Comparison of ENCODE assay signal across 9 mouse cellular contexts in the genomic region with DNA sequence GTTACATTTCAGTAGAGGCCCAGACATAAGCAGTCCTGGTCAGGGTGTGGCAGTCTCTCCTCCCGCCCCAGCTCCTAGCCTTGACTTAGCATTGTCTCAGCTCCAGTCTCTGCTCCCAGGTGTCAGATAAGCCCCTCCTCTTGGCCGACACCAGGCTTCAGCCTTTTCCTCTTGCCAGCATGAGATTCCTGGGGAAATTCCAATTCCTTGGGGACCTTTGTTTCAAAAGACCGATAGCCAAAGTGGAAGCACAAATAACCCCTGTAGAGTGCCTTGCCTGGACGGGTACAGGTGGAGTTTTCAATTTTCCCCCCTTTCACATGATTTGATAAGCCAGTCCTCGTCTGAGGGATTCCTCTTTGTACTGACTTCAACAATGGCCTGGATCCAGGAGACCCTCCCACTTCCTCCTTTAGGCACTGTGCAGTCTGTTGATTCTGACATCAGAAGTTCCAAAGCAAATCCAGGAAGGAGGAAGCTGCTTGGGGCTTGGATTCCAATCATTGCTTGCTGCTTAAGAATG. TPM values are rescaled to one million over a fixed set of nuclear protein-coding genes. Genes with fewer than 3 reads are reported as not detected.
DNase-seq lines count a peak whose midpoint lies in the region; ATAC-seq and TF ChIP-seq lines count a peak whose summit lies in the region.
"Had no signal": no experiment of that assay in that cellular context is flagged by ENCODE, and none has a peak within 500 bp of the region (broad histone marks: within the 10 kb centered on the region; RNA-seq: fewer than 3 reads in every experiment).

No protein-coding gene starts in this region.

- peak; percentile 43 for DNase-seq in layer of hippocampus, adult 11-12 months (ENCODE audit: low spot score)
- DNase-seq in layer of hippocampus, postnatal 36 days, result no peak
- DNase-seq in embryonic facial prominence, embryonic 10.5 days (ENCODE audit: low spot score), result no peak
- peak; percentile 81 for DNase-seq in kidney, postnatal 14 days
- DNase-seq in c-Kit-positive CD71-positive TER-119-positive erythroid progenitor cells, embryonic 14.5 days (ENCODE audit: low spot score), result no peak

- H3K27me3 ChIP-seq in embryonic facial prominence, embryonic 10.5 days (replicated peaks; ENCODE audit: low read depth, poor library complexity, severe bottlenecking), result no peaks in the 10 kb centered on the region
- H3K27me3 ChIP-seq in heart, embryonic 16.5 days (ENCODE audit: control insufficient read depth, insufficient read depth, low read length), result no peaks in the 10 kb centered on the region
- no peaks in the 10 kb centered on the region for H3K27me3 ChIP-seq in myocyte (ENCODE audit: control insufficient read depth, insufficient read depth, insufficient read length)
- H3K27me3 ChIP-seq: Patski had no signal

- no peak overlapping the region for H3ac ChIP-seq in myocyte (ENCODE audit: control insufficient read depth, insufficient read length)

- H3K4me2 ChIP-seq in heart, embryonic 16.5 days (ENCODE audit: low read depth, low read length), result peak overlapping the region; percentile 51
- peak overlapping the region; percentile 72 for H3K4me2 ChIP-seq in myocyte (ENCODE audit: low read depth)

- peak overlapping the region; percentile 77 for H3K27ac ChIP-seq in embryonic facial prominence, embryonic 10.5 days (replicated peaks)
- H3K27ac ChIP-seq in heart, embryonic 16.5 days (ENCODE audit: low read length), result peak overlapping the region; percentile 81

- peak; percentile 78 for ATAC-seq in heart, embryonic 16.5 days (replicated peaks; ENCODE audit: extremely low read depth, insufficient read depth, low FRiP score)
- ATAC-seq in inflammation-experienced regulatory T-cells, adult 6 months, result no peak
- ATAC-seq: Patski had no signal

- TF ChIP-seq POLR2A in myocyte (IDR thresholded peaks at IDR 0.05; ENCODE audit: insufficient read length, low read depth), result no peak

- H3K79me2 ChIP-seq in myocyte (ENCODE audit: control insufficient read depth, insufficient read depth), result peaks cover 98% of the 10 kb centered on the region

- WGBS in embryonic facial prominence, embryonic 10.5 days, result 6% methylated on average over 5 of the region's 5 CpGs
- WGBS in heart, embryonic 16.5 days, result 18% methylated on average over 5 of the region's 5 CpGs

- H3K4me1 ChIP-seq in embryonic facial prominence, embryonic 10.5 days, result peaks cover 78% of the 10 kb centered on the region
- peaks cover 50% of the 10 kb centered on the region for H3K4me1 ChIP-seq in heart, embryonic 16.5 days (ENCODE audit: control insufficient read depth, insufficient read depth, low read length)

- no peaks in the 10 kb centered on the region for H3K36me3 ChIP-seq in embryonic facial prominence, embryonic 10.5 days (replicated peaks)
- H3K36me3 ChIP-seq in heart, embryonic 16.5 days (ENCODE audit: control insufficient read depth, insufficient read depth), result no peaks in the 10 kb centered on the region
- no peaks in the 10 kb centered on the region for H3K36me3 ChIP-seq in myocyte (ENCODE audit: control insufficient read depth, insufficient read depth)

- peak overlapping the region; percentile 8 for H3K9ac ChIP-seq in heart, embryonic 16.5 days (ENCODE audit: low read length)

- H3K9me3 ChIP-seq in embryonic facial prominence, embryonic 10.5 days, result no peaks in the 10 kb centered on the region
- no peaks in the 10 kb centered on the region for H3K9me3 ChIP-seq in heart, embryonic 16.5 days (replicated peaks; ENCODE audit: control insufficient read depth, low read length)

- H3K4me3 ChIP-seq in embryonic facial prominence, embryonic 10.5 days, result no peak overlapping the region
- no peak overlapping the region for H3K4me3 ChIP-seq in heart, embryonic 16.5 days (ENCODE audit: low read length)
- no peak overlapping the region for H3K4me3 ChIP-seq in myocyte

TF ChIP-seq in myocyte, 11 proteins besides CTCF, POLR2A, EP300 and RAD21:
- TF ChIP-seq POLR2AphosphoS2 (IDR thresholded peaks at IDR 0.05; ENCODE audit: insufficient read length, low read depth), result no peak
- TF ChIP-seq MYOG (IDR thresholded peaks at IDR 0.05; ENCODE audit: control insufficient read depth in 1 of 3, insufficient read depth in 1 of 3, insufficient read length in 2 of 3, low read depth in 2 of 3), result no peak
- TF ChIP-seq MYOD1 (IDR thresholded peaks at IDR 0.05; ENCODE audit: control insufficient read depth in 1 of 3, insufficient read length in 2 of 3, low read depth in 2 of 3), result no peak
- no peak for TF ChIP-seq USF1 (IDR thresholded peaks at IDR 0.05; ENCODE audit: low read depth)
- no peak for TF ChIP-seq E2F4 (IDR thresholded peaks at IDR 0.05; ENCODE audit: insufficient read depth)
- no peak for TF ChIP-seq CEBPB (IDR thresholded peaks at IDR 0.05; ENCODE audit: insufficient read depth, poor library complexity, severe bottlenecking)

RNA-seq across cellular contexts. Expression of a gene that starts 33.8 kb away (rescaled TPM):
- total RNA-seq in layer of hippocampus, postnatal 36 days (2021), result 10 to 100 TPM; 37.0 to 73.4 TPM
- polyA plus RNA-seq in embryonic facial prominence, embryonic 10.5 days (2016; fragmentation: Nextera tagmentation; extraction: Ambion mirVana), result 20.4 and 22.5 TPM in 2 replicates
- polyA plus RNA-seq in heart, embryonic 16.5 days (2015; fragmentation: Nextera tagmentation; extraction: Ambion mirVana), result 9.2 and 14.4 TPM in 2 replicates
- polyA plus RNA-seq in myocyte (2012; fragmentation: generic; extraction: Trizol), result 54.5 TPM
- polyA plus RNA-seq in inflammation-experienced regulatory T-cells, adult 6 months (2017; shearing (Covaris generic)), result 10 to 100 TPM in 1 of 3 experiments, 1 to 10 TPM in 2; 5.4 to 11.4 (median 6.1) TPM

Comparison
In these comparisons a context has a peak if more than half of its experiments do, and no peak if none do; other contexts are left out.
1. DNase-seq: peak in layer of hippocampus, adult 11-12 months (single experiment) and kidney, postnatal 14 days (single experiment); none in layer of hippocampus, postnatal 36 days (0 of 2), embryonic facial prominence, embryonic 10.5 days (single experiment) and c-Kit-positive CD71-positive TER-119-positive erythroid progenitor cells, embryonic 14.5 days (single experiment).